Mouse (Mus musculus): Measurements from ENCODE around the gene Rnf215. TPM values are rescaled to one million over a fixed set of nuclear protein-coding genes. Genes with fewer than 3 reads are reported as not detected.

Rnf215 gene
- polyA plus RNA-seq, 1 experiment from 2014 or later: 45.5 TPM

- no peak overlapping the region for H3K9ac ChIP-seq (ENCODE audit: low read length)
- H3K27ac ChIP-seq (ENCODE audit: low read depth, low read length): no peak overlapping the region
- ATAC-seq: no peak
- WGBS: 60% methylated on average over 3 of the region's 3 CpGs
- H3K4me3 ChIP-seq (ENCODE audit: low read depth, low read length): no peak overlapping the region
- no peak overlapping the region for H3K4me2 ChIP-seq (ENCODE audit: low read length)
- peaks cover 8% of the 10 kb centered on the region; the same call in 1 of the 2 replicates for H3K36me3 ChIP-seq (ENCODE audit: control insufficient read depth, insufficient read depth, low read length)
- peaks cover 11% of the 10 kb centered on the region; the same call in 1 of the 2 replicates for H3K4me1 ChIP-seq (ENCODE audit: control insufficient read depth, insufficient read depth, low read length)
- H3K27me3 ChIP-seq (replicated peaks; ENCODE audit: control insufficient read depth, insufficient read depth, low read length): no peaks in the 10 kb centered on the region
- no peaks in the 10 kb centered on the region for H3K9me3 ChIP-seq (replicated peaks; ENCODE audit: control insufficient read depth, low read length)
- DNase-seq (ENCODE audit: low spot score): no peak
Observed at GRCm38 (mm10) chr11:4133450-4133849, 1.6 kb upstream of the Rnf215 start.

DNA sequence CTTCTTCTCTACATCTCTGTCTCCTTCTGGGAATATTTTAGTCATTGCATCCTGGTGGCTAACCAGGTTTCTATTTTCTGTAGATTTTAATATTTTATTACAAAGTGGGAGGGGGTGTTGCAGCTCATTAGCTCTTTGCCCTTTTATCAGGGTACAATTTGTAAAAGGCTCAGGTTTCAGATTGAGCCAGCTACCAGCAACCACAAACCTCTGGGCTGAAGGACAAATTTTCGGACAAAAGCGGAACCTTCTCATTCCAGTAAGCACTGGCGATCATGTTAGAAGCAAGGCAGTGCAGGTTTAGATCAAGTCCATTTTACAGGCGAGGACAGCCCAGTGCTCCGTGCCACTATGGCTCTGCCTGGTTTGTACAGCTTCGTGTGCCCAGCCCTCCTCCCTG is 602 bp upstream of the Rnf215 start:
- H3K4me1 ChIP-seq (ENCODE audit: control insufficient read depth, insufficient read depth, low read length): peaks cover 11% of the 10 kb centered on the region; the same call in 1 of the 2 replicates
- H3K9me3 ChIP-seq (replicated peaks; ENCODE audit: control insufficient read depth, low read length): no peaks in the 10 kb centered on the region
- ATAC-seq: no peak
- H3K36me3 ChIP-seq (ENCODE audit: control insufficient read depth, insufficient read depth, low read length): peaks cover 17% of the 10 kb centered on the region
- no peak overlapping the region for H3K27ac ChIP-seq (ENCODE audit: low read depth, low read length)
- 64% methylated on average over 6 of the region's 6 CpGs for WGBS
- 0 out of 2 replicates have a peak overlapping the region, but pooled peaks have one; percentile 65 for H3K4me2 ChIP-seq (ENCODE audit: low read length)
- H3K9ac ChIP-seq (ENCODE audit: low read length): peak overlapping the region; percentile 25; the same call in 1 of the 2 replicates
- no peak overlapping the region for H3K4me3 ChIP-seq (ENCODE audit: low read depth, low read length)
- no peaks in the 10 kb centered on the region for H3K27me3 ChIP-seq (replicated peaks; ENCODE audit: control insufficient read depth, insufficient read depth, low read length)
- no peak for DNase-seq (ENCODE audit: low spot score)

DNA sequence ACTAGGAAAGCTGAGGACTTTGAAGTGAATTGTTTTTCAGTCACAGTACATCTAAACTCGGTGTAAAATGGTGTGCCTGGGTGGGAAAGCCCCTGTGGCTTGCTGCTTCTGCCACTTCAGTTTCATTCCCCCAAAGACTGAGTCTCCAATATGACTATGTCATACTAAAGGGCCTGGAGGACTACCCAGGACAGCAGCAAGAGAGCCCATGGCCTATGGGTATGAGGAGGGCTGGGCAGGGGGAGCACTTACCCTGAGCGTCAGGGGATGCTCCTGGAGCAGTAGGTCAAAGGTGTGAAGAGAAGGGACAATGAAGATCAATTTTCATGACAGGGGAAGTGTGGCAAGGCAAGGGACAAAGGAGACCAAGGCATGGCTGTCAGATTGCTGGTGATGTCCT is 4.0 kb downstream of the Rnf215 start:
- no peak for DNase-seq (ENCODE audit: low spot score)
- no peak overlapping the region for H3K4me2 ChIP-seq (ENCODE audit: low read length)
- no peak for ATAC-seq
- H3K9me3 ChIP-seq (replicated peaks; ENCODE audit: control insufficient read depth, low read length): no peaks in the 10 kb centered on the region
- H3K4me1 ChIP-seq (ENCODE audit: control insufficient read depth, insufficient read depth, low read length): peaks cover 11% of the 10 kb centered on the region; the same call in 1 of the 2 replicates
- H3K4me3 ChIP-seq (ENCODE audit: low read depth, low read length): no peak overlapping the region
- peaks cover 63% of the 10 kb centered on the region for H3K36me3 ChIP-seq (ENCODE audit: control insufficient read depth, insufficient read depth, low read length)
- H3K27ac ChIP-seq (ENCODE audit: low read depth, low read length): no peak overlapping the region
- no peak overlapping the region for H3K9ac ChIP-seq (ENCODE audit: low read length)
- H3K27me3 ChIP-seq (replicated peaks; ENCODE audit: control insufficient read depth, insufficient read depth, low read length): no peaks in the 10 kb centered on the region
- WGBS: 78% methylated on average over 2 of the region's 2 CpGs

DNA sequence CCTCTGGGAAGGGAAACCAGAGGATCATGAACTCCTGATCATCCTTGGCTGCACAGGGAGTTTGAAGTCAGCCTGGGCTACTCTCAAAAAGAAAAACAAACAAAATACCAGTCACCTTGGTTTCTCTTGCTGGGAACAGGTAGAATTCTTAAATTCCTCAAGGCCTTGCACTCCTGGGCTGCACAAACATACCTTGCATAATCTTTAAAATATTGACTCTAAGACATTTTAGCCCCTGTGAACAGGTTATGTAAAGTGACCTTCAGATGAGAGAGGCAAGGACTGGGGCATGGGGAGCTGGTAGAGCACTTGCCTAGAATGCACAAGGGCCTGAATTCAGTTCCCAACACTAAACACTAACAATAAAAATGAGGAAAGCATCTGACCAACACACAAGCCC is 6.5 kb downstream of the Rnf215 start:
- DNase-seq (ENCODE audit: low spot score): no peak
- Histone ChIP-seq H3K36me3 (ENCODE audit: control insufficient read depth, insufficient read depth, low read length) (peaks cover 73% of the 10 kb centered on the region), H3K4me3 (ENCODE audit: low read depth, low read length) (no peak overlapping the region)

GRCm38 (mm10) chr11:4142352-4142751 is 7.3 kb downstream of the Rnf215 start:
- no peak overlapping the region for H3K9ac ChIP-seq (ENCODE audit: low read length)
- DNase-seq (ENCODE audit: low spot score) (no peak), ATAC-seq (no peak)
- H3K4me3 ChIP-seq (ENCODE audit: low read depth, low read length): no peak overlapping the region
- no peak overlapping the region for H3K4me2 ChIP-seq (ENCODE audit: low read length)
- no peak overlapping the region for H3K27ac ChIP-seq (ENCODE audit: low read depth, low read length)
- H3K9me3 ChIP-seq (replicated peaks; ENCODE audit: control insufficient read depth, low read length): no peaks in the 10 kb centered on the region
- H3K27me3 ChIP-seq (replicated peaks; ENCODE audit: control insufficient read depth, insufficient read depth, low read length): no peaks in the 10 kb centered on the region
- WGBS: 88% methylated on average over 4 of the region's 4 CpGs
- peaks cover 73% of the 10 kb centered on the region for H3K36me3 ChIP-seq (ENCODE audit: control insufficient read depth, insufficient read depth, low read length)
- no peaks in the 10 kb centered on the region for H3K4me1 ChIP-seq (ENCODE audit: control insufficient read depth, insufficient read depth, low read length)

More for the DNA sequence above, 6.5 kb downstream of the Rnf215 start:
- no peaks in the 10 kb centered on the region for H3K27me3 ChIP-seq (replicated peaks; ENCODE audit: control insufficient read depth, insufficient read depth, low read length)
- H3K4me2 ChIP-seq (ENCODE audit: low read length): no peak overlapping the region
- no peak overlapping the region for H3K27ac ChIP-seq (ENCODE audit: low read depth, low read length)
- no peak overlapping the region for H3K9ac ChIP-seq (ENCODE audit: low read length)
- ATAC-seq: no peak
- H3K9me3 ChIP-seq (replicated peaks; ENCODE audit: control insufficient read depth, low read length): no peaks in the 10 kb centered on the region
- H3K4me1 ChIP-seq (ENCODE audit: control insufficient read depth, insufficient read depth, low read length): peaks cover 4% of the 10 kb centered on the region; the same call in 1 of the 2 replicates

DNA sequence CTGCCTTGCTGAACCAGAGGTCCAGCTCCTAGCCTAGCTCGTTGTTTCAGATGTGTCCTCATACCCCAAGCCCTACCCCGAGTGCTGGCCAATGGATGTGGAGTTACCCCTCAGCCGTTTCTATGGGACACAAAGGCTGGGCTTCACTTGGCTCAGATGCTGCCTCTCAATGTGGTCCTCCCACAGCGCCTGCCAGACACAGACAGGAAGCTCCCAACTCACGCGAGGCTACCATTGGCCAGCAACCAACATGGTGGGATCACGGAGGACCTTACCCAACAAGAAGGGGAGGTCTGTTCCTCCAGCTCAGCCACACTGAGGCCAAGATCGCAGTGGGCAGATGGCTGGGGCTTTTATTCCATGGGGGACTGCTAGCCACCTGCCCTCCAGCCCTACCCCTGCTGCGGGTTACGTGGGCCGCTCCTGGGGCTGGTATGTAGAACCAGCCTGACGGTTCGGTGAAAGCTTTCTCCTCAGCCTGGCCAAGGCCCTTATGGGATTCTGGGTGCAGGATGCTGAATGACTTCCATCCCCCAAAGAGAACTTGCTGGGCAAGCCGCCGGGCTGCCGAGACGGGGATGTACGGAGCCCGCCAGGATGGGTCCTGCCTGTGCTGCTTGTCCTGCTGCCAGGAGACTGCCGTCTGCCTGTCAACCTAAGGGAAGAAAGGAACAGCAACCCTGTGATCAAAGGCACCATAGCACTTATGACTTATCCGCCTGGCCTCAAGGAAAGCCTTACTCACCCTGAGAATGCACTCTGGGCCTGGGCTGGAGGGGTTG is 8.5 kb downstream of the Rnf215 start:
- Histone ChIP-seq H3K9me3 (replicated peaks; ENCODE audit: control insufficient read depth, low read length) (no peaks in the 10 kb centered on the region), H3K27ac (ENCODE audit: low read depth, low read length) (no peak overlapping the region), H3K4me2 (ENCODE audit: low read length) (no peak overlapping the region), H3K36me3 (ENCODE audit: control insufficient read depth, insufficient read depth, low read length) (peaks cover 64% of the 10 kb centered on the region), H3K9ac (ENCODE audit: low read length) (no peak overlapping the region), H3K27me3 (replicated peaks; ENCODE audit: control insufficient read depth, insufficient read depth, low read length) (no peaks in the 10 kb centered on the region), H3K4me1 (ENCODE audit: control insufficient read depth, insufficient read depth, low read length) (no peaks in the 10 kb centered on the region), H3K4me3 (ENCODE audit: low read depth, low read length) (no peak overlapping the region)
- DNase-seq (ENCODE audit: low spot score) (no peak), ATAC-seq (no peak)
- 92% methylated on average over 21 of the region's 21 CpGs for WGBS

DNA sequence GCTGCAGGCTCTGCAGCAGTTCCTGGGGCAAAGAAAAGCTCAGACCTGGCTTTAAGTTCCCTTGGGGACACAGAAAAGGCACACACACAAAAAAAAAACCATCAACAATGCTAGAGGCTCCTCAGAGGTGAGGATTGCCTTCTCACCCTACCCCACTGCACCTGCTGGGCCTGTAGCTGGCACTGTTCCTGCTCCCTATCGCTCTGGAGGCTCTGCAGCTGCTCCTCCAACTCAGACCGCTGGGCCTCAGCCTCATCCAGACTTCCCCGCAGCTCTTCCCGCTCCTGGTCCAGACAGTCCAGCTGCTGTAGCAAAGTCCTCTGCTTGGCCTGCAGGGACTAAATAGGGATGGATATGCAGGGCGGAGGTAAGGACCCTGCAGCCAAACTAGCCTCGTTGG is 11.4 kb downstream of the Rnf215 start:
- H3K9ac ChIP-seq (ENCODE audit: low read length): no peak overlapping the region

GRCm38 (mm10) chr11:4147098-4147497 is 12.1 kb downstream of the Rnf215 start:
- 87% methylated on average over 10 of the region's 10 CpGs for WGBS
- ATAC-seq (no peak), DNase-seq (ENCODE audit: low spot score) (no peak)
- Histone ChIP-seq H3K4me3 (ENCODE audit: low read depth, low read length) (no peak overlapping the region), H3K27ac (ENCODE audit: low read depth, low read length) (no peak overlapping the region), H3K36me3 (ENCODE audit: control insufficient read depth, insufficient read depth, low read length) (peaks cover 28% of the 10 kb centered on the region), H3K9ac (ENCODE audit: low read length) (no peak overlapping the region; the same call in 1 of the 2 replicates), H3K27me3 (replicated peaks; ENCODE audit: control insufficient read depth, insufficient read depth, low read length) (no peaks in the 10 kb centered on the region), H3K9me3 (replicated peaks; ENCODE audit: control insufficient read depth, low read length) (no peaks in the 10 kb centered on the region), H3K4me1 (ENCODE audit: control insufficient read depth, insufficient read depth, low read length) (no peaks in the 10 kb centered on the region), H3K4me2 (ENCODE audit: low read length) (no peak overlapping the region)

More for the DNA sequence above, 11.4 kb downstream of the Rnf215 start:
- ATAC-seq (no peak), DNase-seq (ENCODE audit: low spot score) (no peak)
- Histone ChIP-seq H3K27me3 (replicated peaks; ENCODE audit: control insufficient read depth, insufficient read depth, low read length) (no peaks in the 10 kb centered on the region), H3K27ac (ENCODE audit: low read depth, low read length) (no peak overlapping the region), H3K4me2 (ENCODE audit: low read length) (no peak overlapping the region), H3K4me3 (ENCODE audit: low read depth, low read length) (no peak overlapping the region), H3K4me1 (ENCODE audit: control insufficient read depth, insufficient read depth, low read length) (no peaks in the 10 kb centered on the region), H3K9me3 (replicated peaks; ENCODE audit: control insufficient read depth, low read length) (no peaks in the 10 kb centered on the region), H3K36me3 (ENCODE audit: control insufficient read depth, insufficient read depth, low read length) (peaks cover 35% of the 10 kb centered on the region)
- 78% methylated on average over 6 of the region's 6 CpGs for WGBS

DNA sequence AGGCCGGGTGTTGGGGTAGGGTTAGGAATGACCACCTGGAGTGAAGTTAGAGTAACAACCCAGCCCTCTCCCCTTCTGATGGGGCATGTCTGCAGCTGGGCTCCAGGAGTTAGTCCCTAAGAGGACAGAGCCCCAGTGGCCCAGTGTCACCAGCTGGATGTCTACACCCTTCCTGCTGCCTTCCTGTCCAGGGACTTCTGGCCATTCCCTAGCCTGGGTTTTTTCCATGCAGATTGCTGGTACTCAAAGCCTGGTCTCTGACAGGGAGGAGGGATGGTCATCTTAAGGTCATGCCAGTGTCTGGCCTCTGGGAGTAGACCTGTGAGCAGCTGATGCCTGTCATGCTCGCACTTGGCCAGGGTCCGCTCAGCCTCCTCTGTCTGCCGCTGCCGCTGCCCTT is 13.1 kb downstream of the Rnf215 start:
- WGBS: 88% methylated on average over 5 of the region's 5 CpGs
- Histone ChIP-seq H3K4me2 (ENCODE audit: low read length) (no peak overlapping the region), H3K27me3 (replicated peaks; ENCODE audit: control insufficient read depth, insufficient read depth, low read length) (no peaks in the 10 kb centered on the region), H3K9me3 (replicated peaks; ENCODE audit: control insufficient read depth, low read length) (no peaks in the 10 kb centered on the region), H3K27ac (ENCODE audit: low read depth, low read length) (no peak overlapping the region), H3K4me1 (ENCODE audit: control insufficient read depth, insufficient read depth, low read length) (no peaks in the 10 kb centered on the region), H3K36me3 (ENCODE audit: control insufficient read depth, insufficient read depth, low read length) (peaks cover 18% of the 10 kb centered on the region), H3K4me3 (ENCODE audit: low read depth, low read length) (no peak overlapping the region), H3K9ac (ENCODE audit: low read length) (no peak overlapping the region)
- ATAC-seq (no peak), DNase-seq (ENCODE audit: low spot score) (no peak)
